Mouse (Mus musculus): ENCODE measurements around the gene Epo.

GRCm38 (mm10) chr5:137481897-137482296 is 51.1 kb downstream of the Epo start:
- no peak for TF ChIP-seq POLR2A (IDR thresholded peaks at IDR 0.05; ENCODE audit: borderline replicate concordance, control insufficient read depth, low read depth, low read length)
- TF ChIP-seq CTCF (IDR thresholded peaks at IDR 0.05; ENCODE audit: control insufficient read depth, insufficient read depth, low read length), result no peak
